Mouse (Mus musculus) hematopoietic stem cell, adult 5-6 weeks (primary cell): ENCODE measurements around the gene Pus7l. TPM values are rescaled to one million over a fixed set of nuclear protein-coding genes. Genes with fewer than 3 reads are reported as not detected.

Experiments
- ATAC-seq, 2 experiments: fragments of 125-278 bp in 1 of 2; replicated peaks in 1 of 2; 2 replicates each; pipeline ENCODE4 v1.8.0; 2016 to 2017; ENCODE audit warnings: inconsistent platforms in 2 of 2, mild to moderate bottlenecking in 2 of 2, moderate number of reproducible peaks in 2 of 2, low read depth in 1 of 2, moderate TSS enrichment in 1 of 2; ENCODE audit not compliant: low FRiP score in 2 of 2, poor library complexity in 2 of 2, severe bottlenecking in 2 of 2, insufficient read depth in 1 of 2, low TSS enrichment in 1 of 2
- total RNA-seq: library from RNA; stranded (forward); fragments of 172-1452, 232-1000 nt; gene quantifications from 2 replicates; pipeline ENCODE4 v1.2.3, GENCODE M21; 2017

The Pus7l gene
- total RNA-seq, 1 experiment from 2014 or later: 15.9 TPM

DNA sequence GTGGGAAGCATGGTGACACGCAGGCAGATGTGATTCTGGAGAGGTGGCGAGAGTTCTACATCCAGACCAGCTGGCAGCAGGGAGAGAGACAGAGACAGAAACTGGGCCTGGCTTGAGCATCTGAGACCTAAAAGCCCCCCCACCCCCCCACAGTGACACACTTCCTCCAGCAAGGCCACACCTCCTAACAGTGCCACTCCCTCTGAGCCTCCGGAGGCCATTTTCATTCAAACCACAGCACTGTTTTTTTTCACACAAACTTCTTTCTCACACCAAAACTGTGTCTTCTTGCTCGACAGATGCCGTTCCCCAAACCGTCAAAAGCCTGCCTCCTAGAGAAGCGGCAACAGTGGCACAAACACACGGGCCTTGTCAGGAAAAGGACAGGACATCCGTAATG, 10.2 kb upstream of the Pus7l start:
- no peak for ATAC-seq

DNA sequence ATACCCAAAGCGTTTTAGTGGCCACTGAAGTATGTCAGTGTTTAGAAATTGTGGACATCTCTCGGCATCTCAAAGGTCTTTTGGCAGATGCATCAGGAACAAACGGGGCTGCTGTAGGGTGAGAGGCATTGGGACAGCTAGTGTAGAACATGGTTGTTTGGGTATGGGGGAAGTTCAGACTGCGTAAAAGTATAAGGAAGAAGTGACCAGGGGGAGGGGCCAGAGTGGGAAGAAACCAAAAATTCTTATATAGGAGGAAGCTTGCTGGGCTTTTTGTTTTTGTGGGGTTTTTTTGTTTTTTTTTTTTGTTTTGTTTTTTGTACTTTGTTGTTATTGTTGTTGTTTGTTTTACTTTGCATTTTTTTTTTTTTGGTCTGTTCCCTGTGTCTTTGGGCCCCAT, 1.5 kb upstream of the Pus7l start:
- no peak for ATAC-seq

DNA sequence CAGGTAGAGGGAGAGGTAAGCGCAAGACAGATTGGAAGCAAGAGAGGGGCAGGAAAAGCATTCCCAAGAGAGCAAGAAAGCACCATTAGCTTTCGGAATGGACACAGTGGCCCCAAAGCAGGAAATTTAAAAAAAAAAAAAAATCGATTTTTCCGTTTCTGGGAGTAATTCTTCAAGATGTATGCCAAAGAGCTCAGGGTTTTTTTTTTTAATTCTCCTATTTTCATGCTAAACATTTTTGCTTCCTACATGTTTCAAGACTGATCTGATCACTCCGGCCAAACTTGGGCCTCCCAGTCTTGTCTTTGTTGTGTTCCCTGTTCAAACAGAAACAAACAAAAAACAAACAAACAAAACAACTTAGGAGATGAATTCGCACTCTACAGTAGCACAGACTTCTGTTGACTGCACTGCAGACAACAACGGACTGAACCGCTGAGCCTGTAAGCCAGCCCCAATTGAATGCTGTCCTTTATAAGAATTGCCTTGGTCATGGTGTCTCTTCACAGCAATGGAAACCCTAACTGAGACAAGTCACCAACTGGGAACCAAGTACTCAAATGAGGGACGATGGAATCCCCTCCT, 797 bp upstream of the Pus7l start:
- no peak for ATAC-seq

DNA sequence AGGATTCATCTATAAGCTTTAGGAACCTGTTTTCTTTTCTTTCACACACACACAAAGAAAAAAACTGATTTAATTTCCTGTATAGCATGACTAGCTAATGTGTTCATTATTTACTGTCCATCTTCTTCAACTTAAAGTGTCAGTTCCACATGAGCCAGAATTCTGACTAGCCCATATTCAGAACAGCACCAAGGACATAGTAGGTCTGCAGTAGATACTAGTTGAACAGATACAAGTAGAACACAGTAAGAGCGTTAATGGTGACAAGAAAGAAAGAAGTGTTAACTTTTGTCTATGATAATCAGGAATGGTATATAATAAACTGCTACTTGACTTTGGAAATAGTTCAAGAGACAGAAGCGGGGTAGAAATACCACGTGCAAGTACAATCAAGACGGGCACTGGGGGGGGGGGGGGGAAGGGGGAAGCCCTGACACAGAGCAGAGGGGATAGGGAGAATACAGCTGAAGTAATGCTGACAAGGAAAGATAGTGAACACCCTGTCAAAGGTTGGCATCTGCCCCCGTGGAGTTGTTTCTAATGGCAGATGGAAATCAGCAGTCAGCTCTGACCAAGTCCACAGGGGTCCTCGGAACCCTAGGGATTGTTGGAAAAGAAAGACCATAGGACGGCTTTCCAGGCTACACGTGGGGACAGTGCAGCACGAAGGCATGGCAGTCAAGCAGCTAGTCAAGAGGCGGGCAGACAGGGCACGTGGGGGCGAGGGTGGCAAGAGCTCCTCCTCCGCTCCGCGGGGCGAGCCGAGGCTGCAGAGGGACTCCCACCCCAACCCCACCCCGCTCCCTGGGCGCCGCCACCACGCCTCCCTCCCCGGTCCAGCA, 559 bp downstream of the Pus7l start:
- peak; percentile 69 to 71 for ATAC-seq

DNA sequence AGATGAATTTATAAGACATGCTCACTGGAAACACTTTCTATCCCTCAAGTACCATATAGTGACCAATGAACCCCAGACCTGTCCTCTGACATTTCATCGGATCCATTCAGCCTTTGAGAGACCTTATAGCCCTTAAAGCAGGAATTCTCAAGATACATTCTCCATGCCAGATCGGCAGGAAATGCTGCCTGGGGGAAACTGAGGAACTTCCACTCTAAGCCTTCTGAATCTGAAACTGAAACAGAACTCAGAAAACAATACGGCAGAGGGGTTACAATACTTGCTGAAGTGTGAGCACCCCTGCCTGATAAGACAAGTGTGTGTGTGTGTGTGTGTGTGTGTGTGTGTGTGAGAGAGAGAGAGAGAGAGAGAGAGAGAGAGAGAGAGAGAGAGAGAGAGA, 4.1 kb downstream of the Pus7l start:
- ATAC-seq: no peak

- no peak for ATAC-seq
These were observed 7.8 kb downstream of the Pus7l start for GRCm38 (mm10) chr15:94535521-94535920.

DNA sequence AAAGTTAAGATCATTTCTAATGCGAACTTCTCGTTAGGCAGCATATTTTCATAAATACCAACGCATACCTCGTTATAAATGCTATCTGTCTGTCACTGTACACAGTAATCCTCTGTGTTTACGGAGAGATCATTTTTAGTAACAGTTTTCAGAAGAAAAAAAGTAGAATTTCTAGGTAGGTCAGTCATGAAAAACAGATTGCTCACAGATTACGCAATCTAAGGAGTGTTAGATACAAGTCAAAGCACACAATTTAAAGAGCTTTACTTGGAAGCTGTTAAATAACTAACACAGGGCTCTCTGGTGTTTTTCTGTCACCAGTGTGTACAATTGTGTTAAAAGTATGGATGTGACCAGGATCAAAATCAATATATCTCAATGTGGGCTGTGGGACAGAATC, 10.4 kb downstream of the Pus7l start:
- ATAC-seq: no peak

DNA sequence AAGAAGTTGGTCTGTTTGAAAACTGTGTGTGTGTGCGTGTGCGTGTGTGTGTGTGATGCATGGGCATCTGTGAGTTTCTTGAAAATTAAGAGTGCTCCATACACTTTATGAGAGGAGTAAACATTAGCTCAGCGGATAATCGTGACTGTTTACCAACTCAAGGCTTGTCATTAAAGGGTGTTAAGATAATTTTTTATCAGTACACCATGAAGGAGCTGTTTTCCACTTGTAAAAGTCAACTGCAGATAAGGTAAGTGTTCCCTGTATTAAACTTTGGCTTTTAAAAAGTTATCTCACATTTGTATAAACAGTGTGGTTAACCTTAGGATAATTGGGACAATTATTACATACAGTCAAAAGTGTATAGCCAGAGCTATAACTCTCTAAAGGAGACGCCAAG, 11.0 kb downstream of the Pus7l start:
- ATAC-seq: no peak

DNA sequence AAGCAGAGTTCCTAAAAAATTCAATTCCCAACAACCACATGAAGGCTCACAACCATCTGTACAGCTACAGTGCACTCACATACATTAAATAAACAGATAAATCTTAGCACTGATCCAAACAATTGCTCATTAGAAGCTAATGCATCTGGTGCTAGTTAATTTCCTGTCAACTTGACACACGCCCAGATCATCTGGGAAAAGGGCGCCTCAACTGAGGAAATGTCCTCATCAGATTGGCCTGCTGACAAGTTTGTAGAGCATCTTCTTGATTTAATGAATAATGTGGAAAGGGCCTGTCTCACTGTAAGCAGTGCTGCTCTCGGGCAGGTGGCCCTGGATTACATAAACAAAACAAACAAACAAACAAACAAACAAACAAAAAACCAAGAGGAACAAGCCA, 12.8 kb downstream of the Pus7l start:
- ATAC-seq: no peak

GRCm38 (mm10) chr15:94524956-94525355, 18.4 kb downstream of the Pus7l start:
- no peak for ATAC-seq

DNA sequence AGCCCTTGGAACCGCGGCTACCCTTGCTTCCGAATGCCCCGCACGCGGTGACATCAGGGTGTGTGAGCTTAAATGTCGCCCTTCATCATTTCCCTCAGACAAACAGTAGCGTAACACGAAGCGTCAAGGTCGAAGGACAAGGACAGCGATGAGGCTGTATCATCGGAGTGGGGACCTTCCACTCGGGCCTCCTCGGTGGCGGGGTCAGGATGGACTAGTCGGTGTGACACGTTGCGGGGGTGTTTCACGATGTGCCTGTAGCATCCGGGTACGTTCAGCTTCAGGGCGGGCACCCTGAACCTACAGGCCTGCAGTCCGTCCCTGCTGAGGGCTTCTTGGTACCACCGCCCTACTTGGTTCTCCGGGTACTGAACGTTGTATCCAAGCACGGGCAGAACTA, 20.1 kb downstream of the Pus7l start:
- no peak for ATAC-seq

- no peak for ATAC-seq
These were observed 22.4 kb downstream of the Pus7l start for GRCm38 (mm10) chr15:94520959-94521358.

- peak; percentile 70 to 80; a peak in 2 of 4 replicates for ATAC-seq
These were observed 23.0 kb downstream of the Pus7l start for GRCm38 (mm10) chr15:94520205-94520900.

DNA sequence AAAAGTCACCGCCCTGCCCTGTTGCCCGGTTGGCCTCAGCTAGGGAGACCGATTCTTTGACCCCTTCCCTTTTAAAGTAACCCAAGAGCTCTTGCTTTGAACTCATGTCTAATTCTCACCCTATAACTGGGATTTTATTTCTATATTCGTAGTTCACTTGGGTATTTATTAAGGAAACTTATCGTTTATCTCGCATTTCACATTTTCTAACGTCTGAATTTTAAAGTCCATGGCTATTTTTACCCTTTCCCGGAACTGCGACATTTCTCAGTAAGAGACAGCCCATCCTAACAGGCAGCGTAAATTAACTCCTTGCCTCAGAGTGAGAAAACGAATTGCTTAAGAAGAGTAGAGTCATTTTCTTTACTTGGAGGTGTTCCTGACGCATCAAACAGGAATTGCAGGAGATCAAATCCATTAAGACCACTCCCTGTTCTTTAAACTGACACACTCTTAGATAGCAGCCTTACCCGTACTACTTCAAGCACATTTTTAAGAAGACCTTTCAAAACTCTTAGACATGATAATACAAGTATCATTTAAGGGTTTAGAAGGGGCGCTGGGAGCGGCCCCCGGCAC, 25.3 kb downstream of the Pus7l start:
- ATAC-seq: no peak

GRCm38 (mm10) chr15:94503451-94504215, 39.7 kb downstream of the Pus7l start:
- no peak for ATAC-seq

DNA sequence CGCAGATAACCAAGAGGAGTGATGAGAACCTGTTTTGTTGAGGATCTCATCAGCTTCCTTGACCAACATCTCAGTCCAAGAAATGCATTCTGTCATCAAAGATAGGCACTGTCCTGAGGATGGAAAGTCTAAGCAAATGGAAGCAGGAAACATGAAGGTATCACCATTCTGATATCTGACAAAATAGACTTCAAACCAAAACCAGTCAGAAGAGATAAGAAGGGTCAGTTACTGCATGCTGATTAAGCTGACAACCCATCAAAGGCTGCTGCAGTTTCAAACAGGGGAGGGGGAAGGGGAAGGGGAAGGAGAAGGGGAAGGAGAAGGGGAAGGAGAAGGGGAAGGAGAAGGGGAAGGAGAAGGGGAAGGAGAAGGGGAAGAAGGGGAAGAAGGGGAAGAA, 44.1 kb downstream of the Pus7l start:
- no peak for ATAC-seq

- no peak for ATAC-seq
These were observed 47.4 kb downstream of the Pus7l start for GRCm38 (mm10) chr15:94495936-94496335.
